In the genomic region with DNA sequence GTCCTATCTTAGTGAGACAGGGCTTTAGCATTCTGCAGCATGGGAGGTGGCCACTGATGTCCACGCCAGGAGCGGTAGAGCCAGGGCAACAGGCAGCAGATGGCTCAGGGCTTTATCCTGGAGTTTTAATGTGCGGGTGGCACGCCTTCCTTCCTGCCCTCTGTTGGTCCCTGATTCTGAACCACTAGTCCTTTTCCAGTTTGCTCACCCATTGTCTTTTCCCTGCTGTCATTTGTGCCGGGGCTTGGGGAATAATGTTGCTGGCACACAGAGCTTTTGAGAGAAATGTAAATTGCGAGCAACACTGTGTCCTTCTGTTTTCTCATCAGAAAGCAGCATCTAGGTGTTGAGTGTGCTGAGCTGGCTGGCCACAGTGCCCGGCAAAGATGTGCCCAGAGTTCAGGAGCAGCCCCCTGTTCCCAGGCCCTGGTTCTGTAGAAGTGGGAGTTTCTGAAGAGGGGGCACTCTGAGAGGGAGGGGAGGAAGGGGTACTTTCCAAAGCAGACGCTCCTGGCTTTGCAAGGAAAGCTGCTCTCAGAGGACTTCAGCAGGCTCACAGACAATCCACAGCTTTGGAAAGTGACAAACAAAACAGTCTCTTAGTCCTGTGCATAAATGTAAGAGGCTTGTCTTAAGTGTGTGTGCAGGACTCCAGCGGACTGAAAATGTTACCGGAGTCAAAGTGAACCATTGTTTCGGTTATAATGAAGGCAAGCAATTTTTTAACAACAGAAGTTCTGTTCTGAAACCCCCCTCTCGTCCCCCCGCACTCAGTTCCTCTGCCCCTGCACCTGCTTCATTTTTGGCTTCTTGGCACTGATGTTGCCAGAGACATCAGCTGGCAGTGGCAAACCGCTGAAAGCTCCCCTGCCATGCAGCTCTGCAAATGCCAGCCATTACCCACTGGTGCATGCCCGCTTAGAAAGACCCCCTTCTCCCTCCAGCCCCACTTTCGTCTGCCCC, we compare ENCODE assay signal across 8 mouse cellular contexts.
DNase-seq lines count a peak whose midpoint lies in the region; ATAC-seq and TF ChIP-seq lines count a peak whose summit lies in the region.

No protein-coding gene starts in this region.

- H3K36me3 ChIP-seq in forebrain, embryonic 14.5 days (ENCODE audit: control insufficient read depth, insufficient read depth, low read length) = no peaks in the 10 kb centered on the region
- H3K36me3 ChIP-seq in kidney, adult 2 months (ENCODE audit: control insufficient read depth, insufficient read depth, low read length) = no peaks in the 10 kb centered on the region

- no peaks in the 10 kb centered on the region for H3K9me3 ChIP-seq in forebrain, embryonic 14.5 days (replicated peaks; ENCODE audit: control insufficient read depth, low read length)

- H3K4me1 ChIP-seq in forebrain, embryonic 14.5 days (ENCODE audit: control insufficient read depth, insufficient read depth, low read length) = peaks cover 19% of the 10 kb centered on the region
- no peaks in the 10 kb centered on the region for H3K4me1 ChIP-seq in kidney, adult 2 months (ENCODE audit: control insufficient read depth, insufficient read depth, low read length)

- no peak for TF ChIP-seq CTCF in kidney, adult 2 months (conservative IDR thresholded peaks at IDR 0.05; ENCODE audit: insufficient read depth, insufficient read length, low read depth, low read length)

- H3K27ac ChIP-seq in forebrain, embryonic 14.5 days (ENCODE audit: low read depth, low read length) = peak overlapping the region; percentile 76
- no peak overlapping the region for H3K27ac ChIP-seq in kidney, adult 2 months (ENCODE audit: insufficient read depth, low read depth, low read length)

- WGBS in forebrain, embryonic 14.5 days = 11% methylated on average over 16 of the region's 16 CpGs
- 83% methylated on average over 16 of the region's 16 CpGs for WGBS in kidney, adult 2 months

- TF ChIP-seq POLR2A in kidney, adult 2 months (IDR thresholded peaks at IDR 0.05; ENCODE audit: low read depth, low read length) = no peak

- no peak overlapping the region for H3K4me3 ChIP-seq in forebrain, embryonic 14.5 days (ENCODE audit: low read depth, low read length)
- H3K4me3 ChIP-seq in kidney, adult 2 months (ENCODE audit: insufficient read depth, low read depth, low read length) = no peak overlapping the region

- ATAC-seq in forebrain, embryonic 14.5 days = peak; percentile 87

- H3K4me2 ChIP-seq in forebrain, embryonic 14.5 days (ENCODE audit: low read length) = peak overlapping the region; percentile 32

- no peaks in the 10 kb centered on the region for H3K27me3 ChIP-seq in forebrain, embryonic 14.5 days (replicated peaks; ENCODE audit: control insufficient read depth, insufficient read depth, low read length)
- no peaks in the 10 kb centered on the region for H3K27me3 ChIP-seq in kidney, adult 2 months (replicated peaks; ENCODE audit: control insufficient read depth, insufficient read depth, low read length)

- H3K9ac ChIP-seq in forebrain, embryonic 14.5 days (ENCODE audit: low read length) = peak overlapping the region; percentile 38; the same call in 1 of the 2 replicates

- DNase-seq in A20 (ENCODE audit: low read depth, low spot score) = peak; percentile 54
- DNase-seq in Muller cell, postnatal 12 days (ENCODE audit: inconsistent ontology term) = peak; percentile 49
- peak; percentile 83 for DNase-seq in forebrain, embryonic 14.5 days (ENCODE audit: low spot score)
- DNase-seq in layer of hippocampus, postnatal 36 days = peak; percentile 13 to 18
- peak; percentile 22 for DNase-seq in right cerebral cortex, postnatal 4 days
- no peak for DNase-seq in kidney, postnatal 10 days
- DNase-seq in kidney, adult 2 months = no peak
- no peak for DNase-seq in ovary, adult 18-20 months (ENCODE audit: low spot score)

Comparison
In these comparisons a context has a peak if more than half of its experiments do, and no peak if none do; other contexts are left out.
1. DNase-seq: peak in A20 (single experiment), Muller cell, postnatal 12 days (single experiment), forebrain, embryonic 14.5 days (single experiment), layer of hippocampus, postnatal 36 days (2 of 2) and right cerebral cortex, postnatal 4 days (single experiment); none in kidney, postnatal 10 days (single experiment), kidney, adult 2 months (single experiment) and ovary, adult 18-20 months (single experiment).